Mouse (Mus musculus) C2C12 (cell line): Measurements from ENCODE around the gene Diras1.

Source experiments
- CEBPB ChIP-seq: IDR thresholded peaks from one replicate; pipeline ENCODE4 v1.6.1; 2011; ENCODE audit warnings: low read depth, mild to moderate bottlenecking, control low read depth, moderate library complexity
- CTCF ChIP-seq: IDR thresholded peaks from one replicate; pipeline ENCODE4 v1.5.1; 2011; ENCODE audit not compliant: control insufficient read depth, insufficient read depth, insufficient read length
- MAX ChIP-seq: IDR thresholded peaks from one replicate; pipeline ENCODE4 v1.6.1; 2011; ENCODE audit warnings: mild to moderate bottlenecking, control low read depth
- MYOD1 ChIP-seq: IDR thresholded peaks from one replicate; pipeline ENCODE4 v1.6.1; 2011; ENCODE audit warnings: low read depth; ENCODE audit not compliant: control insufficient read depth, insufficient read length
- MYOG ChIP-seq: IDR thresholded peaks from one replicate; pipeline ENCODE4 v1.6.1; 2011; ENCODE audit not compliant: control insufficient read depth, insufficient read length; ENCODE audit errors: extremely low read depth
- USF1 ChIP-seq: IDR thresholded peaks from one replicate; pipeline ENCODE4 v1.6.1; 2011; ENCODE audit warnings: low read depth, mild to moderate bottlenecking, control low read depth, moderate library complexity

GRCm38 (mm10) chr10:80981564-80982112 lies 43.8 kb downstream of the Diras1 start:
- TF ChIP-seq CTCF (no peak), USF1 (no peak), MYOG (no peak), CEBPB (no peak), MAX (no peak), MYOD1 (no peak)
